Mouse (Mus musculus) kidney, adult 2 months (tissue): ENCODE results near the gene Ccni. TPM values are rescaled to one million over a fixed set of nuclear protein-coding genes. Genes with fewer than 3 reads are reported as not detected.
A peak's percentile ranks its signal among the peaks of the same experiment; 100 is the strongest.

Source experiments
- DNase-seq: peaks from one replicate; pipeline ENCODE4 v3.0.0; 2021
- H3K27ac ChIP-seq: fragments of 200-500 bp; 2 replicates; pipeline ENCODE4 v1.5.1; 2012; ENCODE audit warnings: low read depth, low read length, control low read depth, inconsistent platforms; ENCODE audit not compliant: insufficient read depth
- H3K27me3 ChIP-seq: fragments of 200-500 bp; replicated peaks from 2 replicates; pipeline ENCODE4 v1.6.1; 2012; ENCODE audit warnings: mild to moderate bottlenecking, moderate library complexity, low read length, inconsistent platforms; ENCODE audit not compliant: control insufficient read depth, insufficient read depth
- H3K36me3 ChIP-seq: fragments of 200-500 bp; 2 replicates; pipeline ENCODE4 v1.6.1; 2012; ENCODE audit warnings: mild to moderate bottlenecking, moderate library complexity, low read length, inconsistent platforms; ENCODE audit not compliant: control insufficient read depth, insufficient read depth
- H3K4me1 ChIP-seq: fragments of 200-500 bp; 2 replicates; pipeline ENCODE4 v1.6.1; 2011; ENCODE audit warnings: low read length; ENCODE audit not compliant: control insufficient read depth, insufficient read depth
- H3K4me3 ChIP-seq: fragments of 200-500 bp; 2 replicates; pipeline ENCODE4 v1.5.1; 2011; ENCODE audit warnings: mild to moderate bottlenecking, low read depth, low read length, control low read depth; ENCODE audit not compliant: insufficient read depth
- CTCF ChIP-seq: fragments of 200-500 bp; conservative IDR thresholded peaks from 2 replicates; pipeline ENCODE4 v1.5.1; 2011; ENCODE audit warnings: low read depth, mild to moderate bottlenecking, control low read depth, low read length, moderate library complexity, mixed read lengths; ENCODE audit not compliant: insufficient read depth, insufficient read length
- POLR2A ChIP-seq: fragments of 200-500 bp; IDR thresholded peaks from one replicate; pipeline ENCODE4 v1.6.1; 2011; ENCODE audit warnings: low read depth, low read length, control low read depth
- WGBS: fragments of 180-500 bp; shearing (Covaris S2); methylation state at CpG from one replicate; pipeline ENCODE4 v1.1.7; 2018; 5-methylcytosine and 5-hydroxymethylcytosine counted together
- polyA plus RNA-seq: library from polyadenylated mRNA; depleted of rRNA; stranded (reverse); fragments of >200 nt; gene quantifications from 2 replicates; pipeline ENCODE4 v1.2.3, GENCODE M21; 2012

Ccni gene
- polyA plus RNA-seq, 1 experiment = 125 TPM

DNA sequence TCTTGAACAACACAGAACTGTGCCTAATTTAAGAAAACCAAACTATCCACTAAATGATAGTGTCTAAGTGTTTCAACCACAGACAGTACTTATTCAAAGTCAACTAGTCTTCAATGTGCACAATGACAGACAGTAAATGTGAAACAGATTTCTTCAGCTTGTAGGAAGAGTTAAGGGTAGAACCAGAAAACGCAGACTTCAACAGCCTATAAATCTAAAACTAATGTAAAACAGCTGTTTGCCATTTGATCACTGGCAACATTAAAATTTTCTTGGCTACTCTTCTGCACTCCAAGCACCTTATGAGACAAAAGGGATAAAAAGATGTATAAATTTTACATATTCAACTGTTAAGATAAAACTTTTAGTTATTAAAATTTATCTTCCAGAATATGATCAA is 5.1 kb downstream of the Ccni start:
- Histone ChIP-seq H3K4me3 (no peak overlapping the region), H3K36me3 (peaks cover 2% of the 10 kb centered on the region), H3K27ac (no peak overlapping the region), H3K4me1 (peaks cover 10% of the 10 kb centered on the region; the same call in 1 of the 2 replicates), H3K27me3 (no peaks in the 10 kb centered on the region)
- no peak for DNase-seq
- WGBS = 75% methylated on average over 1 of the region's 1 CpGs
- TF ChIP-seq CTCF = no peak
- TF ChIP-seq POLR2A = no peak

DNA sequence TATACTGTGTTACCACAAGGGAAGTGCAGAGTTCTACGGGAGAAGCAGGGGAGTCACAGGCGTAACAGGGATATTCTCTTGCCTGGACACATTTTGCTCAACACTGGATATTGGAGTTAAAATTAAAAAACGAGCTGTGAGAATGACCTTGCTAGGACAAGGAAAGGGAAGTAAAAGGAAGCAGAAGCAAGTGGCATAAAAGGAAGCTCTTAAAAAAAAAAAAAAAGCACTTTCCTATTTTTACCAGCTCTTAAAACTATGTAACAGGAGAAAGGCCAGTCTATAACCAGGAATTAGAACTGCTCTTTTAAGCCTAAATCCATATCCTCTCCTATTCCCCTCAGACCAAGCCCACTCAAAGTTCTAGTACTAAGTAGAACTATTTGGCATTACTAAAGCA is 8.1 kb downstream of the Ccni start:
- TF ChIP-seq POLR2A (no peak), CTCF (no peak)
- WGBS = 55% methylated on average over 3 of the region's 3 CpGs
- Histone ChIP-seq H3K36me3 (peaks cover 5% of the 10 kb centered on the region), H3K4me3 (no peak overlapping the region), H3K4me1 (peaks cover 6% of the 10 kb centered on the region; the same call in 1 of the 2 replicates), H3K27me3 (no peaks in the 10 kb centered on the region), H3K27ac (0 out of 2 replicates have a peak overlapping the region, but pooled peaks have one; percentile 38)
- no peak for DNase-seq

DNA sequence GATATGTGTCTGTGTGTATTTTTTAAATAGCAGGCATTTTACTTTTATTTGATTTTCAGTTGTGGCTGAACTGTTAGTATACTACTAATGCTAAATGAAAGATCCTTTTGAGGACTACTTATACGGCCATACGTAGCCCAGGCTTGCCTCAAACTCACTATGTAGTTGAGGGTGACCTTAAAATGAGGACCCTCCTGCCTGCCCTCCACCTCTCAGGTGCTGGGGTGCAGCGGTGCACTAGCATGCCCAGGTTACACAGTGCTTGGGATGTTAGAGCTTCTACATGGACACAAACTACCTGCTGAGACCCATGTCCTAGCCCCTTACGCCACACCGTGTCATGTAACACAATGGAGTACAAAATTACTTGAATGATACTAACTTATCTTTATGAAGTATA is 15.9 kb downstream of the Ccni start:
- TF ChIP-seq POLR2A = no peak
- no peak overlapping the region for H3K27ac ChIP-seq
- peaks cover 6% of the 10 kb centered on the region for H3K36me3 ChIP-seq
- no peak for DNase-seq
- 93% methylated on average over 5 of the region's 5 CpGs for WGBS
- no peak overlapping the region for H3K4me3 ChIP-seq
- no peaks in the 10 kb centered on the region for H3K4me1 ChIP-seq
- H3K27me3 ChIP-seq = no peaks in the 10 kb centered on the region

DNA sequence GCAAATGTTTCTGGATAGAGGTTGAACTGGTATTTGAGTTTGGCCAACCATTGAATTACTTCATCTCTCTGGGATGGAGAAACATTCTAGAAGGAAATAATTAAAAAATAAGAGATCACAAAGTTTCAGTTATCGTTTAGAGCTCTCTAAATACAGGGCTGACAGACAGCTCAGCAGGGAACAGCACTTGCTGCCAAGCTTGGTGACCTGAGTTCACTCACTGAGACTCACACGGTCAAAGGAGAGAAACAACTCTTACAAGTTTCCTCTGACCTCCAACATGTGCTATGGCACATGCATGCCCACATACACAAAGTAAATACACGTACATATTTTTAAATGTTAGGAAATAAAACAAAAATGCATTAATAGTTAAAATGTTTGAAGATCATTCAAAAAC is 16.7 kb downstream of the Ccni start:
- Histone ChIP-seq H3K4me3 (no peak overlapping the region), H3K27ac (no peak overlapping the region), H3K4me1 (no peaks in the 10 kb centered on the region), H3K36me3 (peaks cover 6% of the 10 kb centered on the region), H3K27me3 (no peaks in the 10 kb centered on the region)
- no peak for DNase-seq
- TF ChIP-seq CTCF (no peak), POLR2A (no peak)
- WGBS = 27% methylated on average over 3 of the region's 3 CpGs

DNA sequence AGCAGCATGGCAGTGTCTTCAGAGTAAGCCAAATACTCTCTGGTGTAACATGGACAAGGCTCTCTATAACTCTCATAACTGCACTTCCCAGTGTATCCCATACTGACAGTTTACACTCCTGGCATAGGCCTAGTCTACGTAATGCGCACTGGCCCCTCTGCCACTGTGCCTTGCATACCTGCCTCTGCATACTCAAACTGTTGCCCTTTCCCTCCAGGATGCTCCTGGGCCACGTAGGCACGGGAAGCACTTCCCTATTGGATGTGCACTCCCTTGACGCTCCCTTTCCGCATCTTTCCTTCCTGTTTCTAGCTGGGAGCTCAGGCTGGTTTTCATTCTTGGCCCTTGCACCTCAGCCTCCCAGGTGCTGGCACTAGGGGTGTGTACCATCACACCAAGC is 21.7 kb downstream of the Ccni start:
- DNase-seq = no peak
- H3K4me3 ChIP-seq = no peak overlapping the region
- H3K27me3 ChIP-seq = no peaks in the 10 kb centered on the region
- H3K27ac ChIP-seq = no peak overlapping the region
- no peaks in the 10 kb centered on the region for H3K4me1 ChIP-seq
- TF ChIP-seq POLR2A (no peak), CTCF (no peak)
- 82% methylated on average over 6 of the region's 6 CpGs for WGBS
- peaks cover 8% of the 10 kb centered on the region for H3K36me3 ChIP-seq

DNA sequence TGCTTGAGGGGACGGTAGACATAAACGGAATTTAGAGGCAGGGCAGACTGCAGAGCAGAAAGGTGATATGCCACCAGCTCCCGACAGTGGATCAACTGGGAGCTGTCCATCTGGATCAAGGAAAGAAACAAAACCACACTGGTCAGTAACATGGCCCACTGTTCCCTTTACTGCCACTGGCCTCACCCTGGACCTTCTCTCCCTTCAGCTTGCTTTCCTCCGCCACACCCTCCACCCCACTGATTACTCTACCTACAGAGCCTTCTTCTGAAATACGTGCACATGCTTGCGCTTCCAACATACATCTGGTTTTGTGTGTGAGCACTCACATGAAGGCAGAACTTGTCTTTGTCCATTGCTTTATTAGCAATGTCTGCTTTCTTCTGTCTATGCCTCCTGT is 23.0 kb downstream of the Ccni start:
- Histone ChIP-seq H3K4me3 (no peak overlapping the region), H3K27ac (no peak overlapping the region), H3K36me3 (peaks cover 5% of the 10 kb centered on the region; the same call in 1 of the 2 replicates), H3K4me1 (no peaks in the 10 kb centered on the region), H3K27me3 (no peaks in the 10 kb centered on the region)
- DNase-seq = no peak
- TF ChIP-seq POLR2A (no peak), CTCF (no peak)
- WGBS = 75% methylated on average over 6 of the region's 6 CpGs

DNA sequence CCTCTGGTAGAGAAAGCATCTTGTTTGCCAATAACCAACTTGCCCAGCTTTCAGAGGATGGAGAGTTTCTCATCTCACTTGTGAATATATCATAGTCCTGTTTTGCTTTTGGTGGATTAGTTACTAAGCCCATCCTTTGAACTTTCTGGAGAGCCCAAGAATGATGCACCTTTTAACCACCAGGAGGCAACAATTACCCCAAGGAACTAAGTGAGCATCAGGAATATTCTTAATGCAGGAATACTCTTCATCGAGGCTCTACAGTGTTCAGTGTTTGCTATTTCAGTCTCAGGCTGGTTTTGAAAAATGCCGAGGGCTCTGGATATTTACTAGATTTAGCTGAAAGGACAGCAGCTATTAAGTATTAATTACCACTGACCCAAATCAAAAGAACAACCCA is 26.0 kb downstream of the Ccni start:
- 26% methylated on average over 2 of the region's 2 CpGs for WGBS
- H3K4me1 ChIP-seq = no peaks in the 10 kb centered on the region
- TF ChIP-seq CTCF = 0 out of 2 replicates have a peak, but pooled peaks have one; percentile 3
- TF ChIP-seq POLR2A = no peak
- H3K36me3 ChIP-seq = peaks cover 2% of the 10 kb centered on the region; the same call in 1 of the 2 replicates
- H3K27me3 ChIP-seq = no peaks in the 10 kb centered on the region
- H3K4me3 ChIP-seq = no peak overlapping the region
- H3K27ac ChIP-seq = no peak overlapping the region
- peak; percentile 43 for DNase-seq

DNA sequence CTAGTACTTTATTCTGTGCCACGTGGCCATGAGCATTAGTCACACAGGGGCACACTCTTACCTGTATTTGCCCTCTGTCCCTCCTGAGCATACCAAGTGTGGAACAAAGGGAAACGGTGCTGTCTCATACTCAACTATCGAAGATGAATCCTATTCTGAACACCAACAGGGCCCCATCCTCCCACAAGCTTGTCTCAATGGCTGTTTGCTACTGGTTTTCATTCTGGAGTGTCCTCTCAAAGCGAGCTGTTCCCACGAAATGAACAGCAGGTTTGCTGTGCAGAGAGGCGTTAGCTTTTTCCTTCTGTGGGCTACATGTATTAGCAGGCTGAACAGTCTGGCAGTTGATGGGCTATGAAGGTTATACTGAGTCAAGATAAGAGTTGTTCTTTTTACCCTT is 27.7 kb downstream of the Ccni start:
- DNase-seq = no peak
- Histone ChIP-seq H3K4me3 (no peak overlapping the region), H3K36me3 (peaks cover 3% of the 10 kb centered on the region; the same call in 1 of the 2 replicates), H3K27me3 (no peaks in the 10 kb centered on the region), H3K4me1 (no peaks in the 10 kb centered on the region), H3K27ac (no peak overlapping the region)
- no peak for TF ChIP-seq POLR2A
- no peak for TF ChIP-seq CTCF
- WGBS = 76% methylated on average over 6 of the region's 6 CpGs
